Mouse (Mus musculus) common myeloid progenitor, adult 5-6 weeks (primary cell): ENCODE measurements around the gene Phf21a. TPM values are rescaled to one million over a fixed set of nuclear protein-coding genes. Genes with fewer than 3 reads are reported as not detected.

Source experiments
- ATAC-seq: replicated peaks from 2 replicates; pipeline ENCODE4 v1.8.0; 2016; ENCODE audit warnings: low read depth, mild to moderate bottlenecking, moderate TSS enrichment, inconsistent platforms; ENCODE audit not compliant: poor library complexity, severe bottlenecking
- total RNA-seq: library from RNA; stranded (forward); fragments of 200-1000, 187-1606 nt; gene quantifications from 2 replicates; pipeline ENCODE4 v1.2.3, GENCODE M21; 2017

Gene Phf21a
- total RNA-seq, 1 experiment from 2014 or later: 40.4 TPM

DNA sequence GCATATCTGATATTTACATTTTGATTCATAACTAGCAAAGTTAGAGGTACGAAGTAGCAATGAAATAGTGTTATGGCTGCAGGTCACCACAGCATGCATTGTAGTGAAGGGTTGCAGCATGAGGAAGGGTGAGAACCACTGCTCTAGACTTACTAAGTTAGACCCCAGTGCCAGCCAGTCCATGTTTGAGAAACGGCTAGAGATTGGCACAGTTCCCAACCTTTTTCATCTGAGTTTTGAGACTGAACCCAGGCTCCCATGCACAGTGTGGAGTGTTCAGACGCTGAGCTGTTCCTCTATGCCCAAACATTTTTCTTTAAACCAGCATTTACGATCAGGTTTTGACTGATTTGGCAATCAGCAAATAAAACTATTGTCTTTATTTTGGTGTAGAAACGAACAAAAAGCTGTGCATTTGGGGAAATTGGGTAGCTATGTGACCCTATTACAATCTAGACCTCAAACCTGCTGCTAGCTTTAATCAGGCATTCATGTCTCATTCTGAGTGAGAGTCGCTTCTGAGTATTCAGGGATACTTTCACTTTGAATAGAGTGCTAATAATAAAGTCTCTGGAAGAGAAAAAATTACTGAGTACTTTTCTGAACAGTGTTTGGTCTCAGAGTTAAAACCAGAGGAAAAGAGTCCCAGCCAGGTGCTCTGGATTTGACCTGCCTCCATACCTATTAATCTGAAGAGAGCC is 180.3 kb downstream of the Phf21a start:
- peak; percentile 27; the same call in 1 of the 2 replicates for ATAC-seq

DNA sequence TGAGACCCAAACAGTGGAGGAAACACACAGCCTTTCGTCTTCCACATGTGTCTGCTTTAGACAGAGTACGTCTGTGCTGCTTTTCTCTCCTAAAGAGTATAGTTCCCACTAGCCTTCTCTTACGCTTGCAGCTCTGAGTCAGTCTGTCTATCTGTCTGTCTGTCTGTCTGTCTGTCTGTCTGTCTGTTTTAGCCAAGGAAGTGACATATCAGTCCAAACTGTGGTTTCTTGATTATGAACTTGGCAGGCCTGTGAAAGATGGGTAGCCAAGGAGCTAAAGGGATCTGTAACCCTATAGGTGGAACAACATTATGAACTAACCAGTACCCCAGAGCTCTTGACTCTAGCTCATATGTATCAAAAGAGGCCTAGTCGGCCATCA is 180.9 kb downstream of the Phf21a start:
- peak; percentile 26; the same call in 1 of the 2 replicates for ATAC-seq

DNA sequence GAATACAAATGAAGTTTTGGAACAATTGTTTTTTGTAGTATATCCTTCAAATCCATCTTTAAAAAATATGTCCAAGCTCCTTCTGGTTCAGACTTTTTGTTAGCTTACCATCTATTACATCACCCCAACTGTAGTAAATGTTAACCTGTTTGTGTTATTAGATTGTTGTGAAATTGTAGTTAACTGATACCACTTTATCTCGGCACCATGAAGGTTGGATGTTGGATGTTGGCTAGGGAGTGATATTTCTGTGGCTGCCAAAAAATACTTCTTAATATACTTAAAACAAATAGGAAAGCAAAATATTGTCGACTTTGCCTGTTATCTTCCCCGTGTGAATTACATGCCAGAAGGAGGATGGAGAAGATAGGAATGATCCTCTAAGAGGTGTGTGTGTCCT is 184.9 kb downstream of the Phf21a start:
- no peak for ATAC-seq

DNA sequence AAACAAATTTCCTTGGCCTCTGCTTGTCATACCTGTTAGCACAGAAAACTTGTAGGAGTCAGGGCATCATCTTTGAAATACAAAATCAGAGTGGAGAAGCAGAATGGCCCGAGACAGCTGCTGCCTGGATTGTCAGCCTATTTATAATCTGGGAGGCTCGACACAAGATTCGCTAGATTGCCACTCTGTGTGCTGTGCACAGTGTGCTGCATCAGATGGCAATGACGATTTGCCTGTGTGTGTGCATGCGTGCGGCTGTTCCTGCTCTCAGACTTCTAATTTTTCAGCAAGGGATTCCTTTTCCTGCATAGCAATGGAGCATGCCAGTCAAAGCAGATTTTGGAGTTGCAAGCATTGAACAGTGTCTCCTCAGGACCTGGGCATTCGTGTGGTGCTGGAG is 185.7 kb downstream of the Phf21a start:
- no peak for ATAC-seq

DNA sequence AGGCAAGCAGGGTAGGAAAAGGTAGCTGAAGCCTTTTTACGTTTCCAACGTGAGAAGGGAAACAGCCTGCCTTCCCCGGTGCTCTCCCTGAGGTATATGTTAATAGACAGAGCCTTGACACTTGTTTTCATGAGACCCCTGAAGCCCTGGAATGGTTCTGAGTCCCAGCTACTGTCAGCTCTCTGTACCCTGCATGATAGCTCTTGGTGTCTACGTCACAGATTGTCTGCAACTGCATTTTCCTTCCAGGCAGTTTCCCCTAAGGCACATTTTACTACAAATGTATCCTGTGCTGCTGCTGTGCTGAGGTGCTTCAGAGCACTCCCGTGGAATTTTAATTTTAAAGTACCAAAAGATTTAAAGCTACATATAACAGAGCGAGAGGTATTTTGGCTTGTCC is 186.5 kb downstream of the Phf21a start:
- no peak for ATAC-seq

DNA sequence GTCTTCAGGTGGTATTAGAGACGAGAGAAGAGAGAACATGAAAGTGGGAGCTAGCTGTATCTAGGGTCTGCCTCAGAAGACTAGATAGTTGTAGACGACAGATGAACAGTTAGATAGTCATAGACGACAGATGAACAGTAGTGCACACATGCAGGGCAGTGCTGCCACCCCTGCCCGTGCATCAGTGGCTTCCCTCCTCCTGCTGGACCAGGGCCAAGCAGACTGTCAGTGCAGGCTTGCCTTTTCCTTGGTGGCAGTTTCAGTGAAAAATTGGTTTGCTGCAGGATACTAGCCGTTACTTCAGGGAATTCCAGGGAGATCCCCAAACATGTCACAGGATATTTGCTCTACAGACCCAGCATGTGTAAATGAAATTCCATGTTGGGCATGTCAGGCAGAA is 192.7 kb downstream of the Phf21a start:
- no peak for ATAC-seq

DNA sequence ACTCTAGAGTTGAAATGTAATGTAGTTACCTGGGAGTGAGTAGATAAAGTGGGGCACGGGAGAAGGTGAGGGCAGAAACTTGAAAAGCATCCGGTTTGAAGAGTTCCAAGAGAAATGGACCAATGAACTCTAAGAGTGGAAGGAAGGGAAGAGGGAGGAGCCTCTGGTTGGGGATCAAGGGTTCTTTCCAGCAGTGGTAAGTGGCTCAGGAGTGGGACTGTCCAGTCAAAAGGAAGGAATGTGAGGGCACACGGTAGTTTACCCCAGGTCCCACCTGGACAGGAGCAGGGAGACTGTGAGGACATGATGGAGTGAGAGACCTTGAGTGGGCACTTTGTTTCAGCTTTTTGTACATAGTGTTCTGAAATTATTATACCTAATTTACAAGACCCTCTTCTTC is 196.4 kb downstream of the Phf21a start:
- no peak for ATAC-seq

DNA sequence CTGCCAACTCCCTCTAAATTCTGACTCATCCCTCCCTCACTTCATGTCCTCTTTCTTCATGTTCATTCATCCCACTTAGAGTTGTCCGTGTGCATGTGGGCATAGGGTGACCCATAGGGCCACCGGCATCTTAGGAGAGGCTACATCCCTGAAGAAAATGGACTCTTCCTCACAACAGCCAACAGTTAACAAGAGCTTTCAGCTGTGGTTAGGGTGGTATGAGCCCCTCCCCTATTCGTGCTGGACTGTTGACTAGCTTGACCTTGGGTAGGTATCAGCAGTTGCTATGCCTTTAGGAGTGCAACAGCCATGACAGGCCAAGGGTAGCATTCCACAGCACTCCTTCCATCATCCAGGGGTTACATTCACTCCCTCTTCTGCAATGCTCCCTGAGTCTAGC is 198.6 kb downstream of the Phf21a start:
- ATAC-seq: no peak

DNA sequence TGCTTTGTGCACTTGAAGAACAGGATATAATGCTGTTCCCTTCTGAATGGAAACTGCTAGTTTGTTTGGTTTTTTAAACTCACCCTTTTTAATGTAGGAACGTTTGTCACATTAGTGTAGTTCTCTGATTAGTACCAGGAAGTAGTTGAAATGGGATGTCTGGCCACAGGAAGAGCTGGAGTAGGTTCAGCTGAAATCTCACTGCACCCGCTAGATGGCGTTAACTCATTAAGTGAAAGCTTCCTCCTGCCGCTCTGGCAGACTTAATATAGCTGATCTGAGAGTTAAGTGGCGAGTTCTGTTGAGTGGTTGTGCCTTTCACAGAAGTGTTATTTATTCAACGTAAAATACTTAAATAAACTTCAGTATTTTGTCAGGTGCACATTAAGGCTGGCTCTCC is 203.5 kb downstream of the Phf21a start:
- peak; percentile 99 for ATAC-seq

DNA sequence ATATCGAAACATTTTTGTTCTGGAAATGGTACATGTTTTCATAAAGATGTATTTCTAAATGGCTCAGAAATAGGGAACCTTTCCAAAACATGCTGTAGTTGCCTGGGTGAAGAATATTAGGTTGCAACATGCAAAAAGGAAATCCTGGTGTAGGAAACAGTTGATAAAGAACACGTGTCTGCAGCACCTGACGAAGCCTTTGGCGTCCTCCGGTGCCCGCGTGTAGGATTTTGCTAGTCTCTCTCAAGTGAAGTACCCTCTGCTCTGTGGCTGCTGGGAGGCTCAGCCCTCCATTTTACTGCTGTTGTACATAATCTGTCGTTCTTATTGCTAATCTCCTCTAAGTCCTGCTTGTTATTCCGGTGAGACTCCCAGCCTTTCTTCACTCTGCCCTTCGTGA is 207.0 kb downstream of the Phf21a start:
- ATAC-seq: peak; percentile 73

DNA sequence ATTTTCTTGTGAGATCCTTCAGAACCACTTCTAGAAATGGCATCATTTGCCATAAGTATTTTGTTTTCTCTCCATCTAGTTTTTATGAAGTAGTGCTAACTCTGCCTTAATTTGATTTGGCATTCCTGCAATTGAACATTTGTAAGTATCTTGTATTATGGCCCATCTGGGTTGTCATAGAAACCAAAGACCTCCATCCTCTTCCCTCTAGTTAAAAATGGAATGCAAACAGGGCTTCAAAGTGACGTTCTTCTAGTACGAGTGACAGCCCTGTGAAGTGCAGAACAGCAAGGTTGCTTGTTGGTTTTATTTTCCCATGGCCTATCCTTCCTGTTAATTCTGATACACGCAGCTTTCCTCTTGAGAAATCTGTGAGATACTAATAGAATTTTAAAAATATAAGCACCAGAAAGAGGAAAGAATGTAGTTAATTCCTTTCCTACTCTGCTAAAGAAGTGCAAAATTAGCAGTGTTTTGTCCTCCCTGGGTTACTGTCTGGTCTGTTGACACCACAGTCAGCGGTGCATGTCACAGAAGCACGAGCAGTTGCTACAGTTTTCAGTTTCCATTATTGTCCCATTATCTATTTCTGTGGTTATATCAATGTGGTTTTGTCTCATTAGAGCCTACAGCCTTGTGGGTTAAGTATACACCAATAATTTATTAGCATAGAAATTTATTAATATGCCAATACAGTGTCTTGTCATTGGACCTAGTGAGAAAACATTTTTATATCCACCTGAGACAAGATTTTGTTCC is 209.1 kb downstream of the Phf21a start:
- ATAC-seq: peak; percentile 81

DNA sequence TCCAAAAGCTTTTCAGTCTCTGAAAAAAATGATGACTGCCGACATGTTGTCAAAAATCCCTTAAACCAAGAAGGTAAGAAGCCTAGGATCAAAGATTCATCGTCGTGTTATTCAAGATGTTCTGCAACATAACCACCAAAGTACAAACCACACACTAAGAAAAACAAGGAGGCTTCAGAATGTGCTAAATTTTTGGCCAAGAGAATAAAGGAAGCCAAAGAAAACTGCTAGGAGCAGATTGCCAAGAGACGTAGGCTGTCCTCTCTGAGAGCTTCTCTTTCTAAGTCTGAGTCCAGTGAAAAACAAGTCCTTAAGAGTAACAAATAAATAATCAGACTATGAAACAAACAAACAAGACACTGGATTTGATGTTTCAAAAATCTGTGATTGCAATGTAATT is 219.6 kb downstream of the Phf21a start:
- ATAC-seq: no peak

DNA sequence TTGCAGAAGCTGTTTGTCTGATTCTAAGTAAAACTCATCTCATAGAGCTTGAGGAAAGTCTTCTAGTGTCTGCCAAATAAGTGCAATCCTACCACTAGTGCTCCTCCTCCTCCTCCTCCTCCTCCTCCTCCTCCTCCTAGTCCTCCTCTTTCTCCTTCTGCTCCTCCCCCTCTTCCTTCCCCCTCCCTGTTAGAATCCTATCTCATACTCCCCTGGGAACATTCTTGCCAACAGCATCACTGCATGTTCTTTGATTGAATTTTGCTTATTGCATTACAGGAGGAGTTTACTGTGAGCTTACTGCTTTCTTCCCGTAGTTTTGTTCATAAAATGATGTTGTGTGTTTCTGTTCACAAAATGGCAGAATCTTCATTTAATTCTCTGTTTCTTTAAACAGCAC is 221.1 kb downstream of the Phf21a start:
- ATAC-seq: no peak

DNA sequence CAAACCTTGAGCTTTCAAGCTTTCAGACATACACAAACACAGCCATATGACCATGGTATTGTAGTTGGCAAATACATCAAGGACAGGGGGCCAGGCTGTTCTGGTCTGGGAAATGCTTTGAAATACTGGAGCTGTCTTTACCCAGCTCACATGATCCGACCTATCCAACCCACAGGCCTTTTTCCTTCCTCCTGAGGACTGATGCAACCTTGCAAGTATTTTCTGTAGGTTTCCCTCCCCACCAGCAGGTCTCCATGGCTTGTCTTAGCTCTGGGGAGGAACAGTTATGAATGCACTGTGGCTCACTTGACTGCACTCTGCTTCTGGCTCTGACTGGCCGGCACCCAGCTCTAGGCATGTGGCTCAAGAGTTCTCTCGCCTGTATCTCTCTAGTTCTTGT is 223.7 kb downstream of the Phf21a start:
- ATAC-seq: peak; percentile 22; the same call in 1 of the 2 replicates

DNA sequence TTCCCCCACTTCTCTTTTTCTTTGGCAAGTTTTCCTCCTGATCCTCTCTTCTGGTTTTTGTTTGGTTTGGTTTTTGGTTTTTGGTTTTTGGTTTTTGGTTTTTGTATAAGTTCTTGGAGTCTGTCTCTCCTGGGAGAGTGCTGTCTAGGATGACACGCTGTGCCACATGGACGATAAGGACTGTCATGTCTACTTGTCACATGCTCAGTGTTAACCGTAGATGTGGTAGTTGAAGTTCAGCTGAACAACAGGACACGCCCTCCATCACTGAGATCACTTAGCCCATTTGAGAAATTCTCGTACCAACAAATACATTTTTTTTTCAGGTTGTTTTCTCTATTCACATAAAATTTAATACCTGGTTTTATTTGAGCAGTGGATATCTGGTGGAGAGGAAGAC is 224.3 kb downstream of the Phf21a start:
- ATAC-seq: peak; percentile 63; the same call in 1 of the 2 replicates

DNA sequence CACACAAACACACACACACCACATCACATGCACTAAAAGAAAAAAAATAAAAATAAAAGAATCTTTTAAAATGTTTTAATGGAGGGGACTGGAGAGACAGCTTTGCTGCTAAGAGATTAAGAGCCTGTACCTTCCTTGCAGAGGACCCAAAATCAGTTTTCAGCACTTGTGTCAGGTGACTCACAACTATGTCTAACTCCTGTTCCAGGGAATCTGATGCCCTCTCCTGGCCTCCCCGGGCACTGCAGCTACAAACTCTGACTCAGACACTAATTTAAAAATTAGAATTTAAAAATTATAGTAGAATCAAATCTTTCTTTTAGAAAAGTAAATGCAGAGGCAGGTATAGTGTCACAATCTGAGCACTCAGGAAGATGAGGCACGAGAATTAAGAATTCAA is 229.8 kb downstream of the Phf21a start:
- ATAC-seq: peak; percentile 42; the same call in 1 of the 2 replicates

DNA sequence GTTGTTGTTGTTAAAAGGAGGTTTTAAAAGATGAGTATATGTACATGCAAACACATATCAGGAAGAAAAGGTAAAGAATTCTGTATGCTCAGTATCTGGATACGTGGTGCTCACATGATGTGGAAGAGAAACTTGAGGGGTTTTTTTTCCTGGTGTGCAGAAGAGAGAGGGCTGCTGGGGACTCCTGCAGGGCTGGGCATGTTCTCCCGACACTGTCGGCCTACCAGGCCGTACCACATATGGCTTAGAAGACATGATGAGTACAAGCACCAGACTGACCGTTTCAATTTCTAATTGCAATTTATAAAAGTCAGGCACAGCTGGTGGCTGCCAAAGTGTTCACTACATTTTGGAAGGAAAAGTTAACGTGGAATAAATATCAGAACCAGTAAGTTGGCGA is 232.8 kb downstream of the Phf21a start:
- ATAC-seq: no peak

DNA sequence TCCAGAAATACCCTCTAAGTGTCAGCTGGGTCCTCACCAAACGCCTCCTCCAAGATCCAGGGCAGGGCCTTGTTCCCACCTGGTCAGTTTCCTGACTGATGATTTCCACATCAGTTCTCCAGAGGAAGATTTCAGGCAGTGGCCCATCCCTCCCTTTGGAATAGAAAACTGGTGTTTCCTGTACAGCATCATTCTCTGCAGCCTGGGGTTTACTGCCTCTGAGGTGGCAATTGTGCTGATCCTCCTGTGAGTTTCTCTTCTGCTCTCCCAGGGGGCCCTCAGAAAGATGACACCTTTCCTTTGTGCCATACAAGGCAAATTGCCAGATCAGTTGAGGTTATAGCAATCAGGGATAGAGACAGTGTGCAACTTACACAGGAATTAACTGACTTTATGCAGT is 233.3 kb downstream of the Phf21a start:
- ATAC-seq: no peak

DNA sequence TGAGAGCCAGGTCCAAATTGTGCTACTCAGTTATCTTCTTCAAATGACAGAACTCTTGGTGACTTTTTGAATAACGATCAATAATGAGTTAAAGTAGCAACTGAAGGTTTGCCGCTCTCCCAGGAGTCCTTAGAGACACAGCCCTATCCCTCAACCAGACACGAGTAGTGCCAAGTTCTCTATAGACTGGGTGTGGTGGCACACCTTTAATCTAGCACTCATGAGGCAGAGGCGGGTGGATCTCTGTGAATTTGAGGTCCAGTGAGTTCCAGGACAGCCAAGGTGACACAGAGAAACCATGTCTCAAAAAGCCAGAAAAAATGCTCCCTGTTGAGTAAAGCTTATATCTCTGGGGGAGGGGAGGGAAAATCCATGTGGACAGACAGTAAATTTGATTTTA is 234.7 kb downstream of the Phf21a start:
- ATAC-seq: no peak

DNA sequence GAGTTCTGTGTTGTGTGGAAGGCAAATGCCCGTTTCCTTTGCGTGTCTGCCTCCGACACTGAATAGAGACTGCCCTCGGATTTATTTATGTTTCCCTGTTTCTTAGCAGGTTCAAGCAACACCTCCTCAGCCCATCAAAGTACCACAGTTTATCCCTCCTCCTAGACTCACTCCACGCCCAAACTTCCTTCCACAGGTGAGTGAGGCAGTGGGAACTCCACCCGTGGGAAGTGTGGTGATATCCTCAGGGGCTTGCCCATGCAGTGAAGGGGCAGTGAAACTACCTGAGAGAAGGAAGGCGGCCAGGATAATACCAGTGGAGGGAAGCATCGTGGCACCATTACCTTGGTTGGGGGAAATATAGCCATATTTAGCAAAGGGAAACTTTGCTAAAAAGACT is 235.3 kb downstream of the Phf21a start:
- ATAC-seq: no peak

DNA sequence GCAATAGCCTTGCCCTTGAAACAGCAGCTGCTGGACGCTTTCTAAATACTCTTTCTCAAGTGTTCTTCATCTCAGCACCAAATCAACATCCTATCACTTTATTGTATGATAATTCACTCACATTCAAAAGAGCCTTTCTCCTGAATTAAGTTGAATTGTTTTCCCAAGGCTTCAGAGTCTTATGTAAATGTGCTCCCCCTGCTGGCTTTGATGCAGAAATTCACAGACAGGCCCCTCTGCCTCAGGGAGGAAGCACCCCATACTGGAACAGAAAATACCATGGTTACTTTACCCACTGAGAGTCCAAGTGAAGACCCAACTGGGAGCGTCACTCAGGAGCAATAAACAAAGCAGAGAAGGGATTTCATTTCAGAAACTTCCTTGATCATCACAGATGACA is 237.9 kb downstream of the Phf21a start:
- ATAC-seq: peak; percentile 73

DNA sequence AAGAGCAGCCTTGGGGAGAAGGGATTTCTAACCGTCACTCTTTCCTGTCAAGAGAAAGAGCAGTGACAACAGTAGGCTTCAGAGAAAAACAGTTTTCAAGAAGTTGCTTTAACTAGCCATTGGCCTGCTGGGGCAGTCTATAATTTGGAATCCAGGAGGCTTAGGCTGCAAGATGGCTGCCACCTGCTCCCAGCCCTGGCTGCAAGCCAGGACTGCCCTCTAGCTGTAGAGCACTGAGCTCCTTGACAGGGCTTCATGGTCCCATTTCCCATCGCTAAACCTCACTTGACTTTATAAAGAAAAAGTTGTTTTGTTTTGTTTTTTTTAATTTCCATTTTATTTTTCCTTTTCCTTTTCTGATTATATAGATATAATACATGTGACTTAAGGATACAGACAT is 238.5 kb downstream of the Phf21a start:
- 0 out of 2 replicates have a peak, but pooled peaks have one; percentile 36 for ATAC-seq
